Mouse (Mus musculus): Measurements from ENCODE around the gene Tmem186. TPM values are rescaled to one million over a fixed set of nuclear protein-coding genes. Genes with fewer than 3 reads are reported as not detected.
A peak's percentile ranks its signal among the peaks of the same experiment; 100 is the strongest.

The Tmem186 gene
- polyA plus RNA-seq, 1 experiment from 2014 or later, result 14.8 TPM

GRCm38 (mm10) chr16:8639466-8640191, 2.1 kb upstream of the Tmem186 start:
- Histone ChIP-seq H3K4me2 (ENCODE audit: low read length) (no peak overlapping the region), H3K27ac (ENCODE audit: low read depth, low read length) (no peak overlapping the region), H3K9me3 (replicated peaks; ENCODE audit: control insufficient read depth, low read length) (no peaks in the 10 kb centered on the region), H3K4me1 (ENCODE audit: control insufficient read depth, insufficient read depth, low read length) (peaks cover 11% of the 10 kb centered on the region), H3K4me3 (ENCODE audit: low read depth, low read length) (no peak overlapping the region), H3K9ac (ENCODE audit: low read length) (no peak overlapping the region), H3K36me3 (ENCODE audit: control insufficient read depth, insufficient read depth, low read length) (peaks cover 30% of the 10 kb centered on the region), H3K27me3 (replicated peaks; ENCODE audit: control insufficient read depth, insufficient read depth, low read length) (no peaks in the 10 kb centered on the region)
- no peak for ATAC-seq
- 94% methylated on average over 11 of the region's 11 CpGs for WGBS
- no peak for DNase-seq (ENCODE audit: low spot score)

GRCm38 (mm10) chr16:8638131-8638530, 619 bp upstream of the Tmem186 start:
- peak overlapping the region; percentile 64 for H3K9ac ChIP-seq (ENCODE audit: low read length)
- peaks cover 23% of the 10 kb centered on the region for H3K36me3 ChIP-seq (ENCODE audit: control insufficient read depth, insufficient read depth, low read length)
- 44% methylated on average over 7 of the region's 7 CpGs for WGBS
- ATAC-seq (no peak), DNase-seq (ENCODE audit: low spot score) (no peak)
- H3K27ac ChIP-seq (ENCODE audit: low read depth, low read length), result peak overlapping the region; percentile 62; the same call in 1 of the 2 replicates
- no peaks in the 10 kb centered on the region for H3K27me3 ChIP-seq (replicated peaks; ENCODE audit: control insufficient read depth, insufficient read depth, low read length)
- no peaks in the 10 kb centered on the region for H3K9me3 ChIP-seq (replicated peaks; ENCODE audit: control insufficient read depth, low read length)
- H3K4me3 ChIP-seq (ENCODE audit: low read depth, low read length), result peak overlapping the region; percentile 49
- H3K4me1 ChIP-seq (ENCODE audit: control insufficient read depth, insufficient read depth, low read length), result peaks cover 11% of the 10 kb centered on the region
- peak overlapping the region; percentile 72 for H3K4me2 ChIP-seq (ENCODE audit: low read length)

DNA sequence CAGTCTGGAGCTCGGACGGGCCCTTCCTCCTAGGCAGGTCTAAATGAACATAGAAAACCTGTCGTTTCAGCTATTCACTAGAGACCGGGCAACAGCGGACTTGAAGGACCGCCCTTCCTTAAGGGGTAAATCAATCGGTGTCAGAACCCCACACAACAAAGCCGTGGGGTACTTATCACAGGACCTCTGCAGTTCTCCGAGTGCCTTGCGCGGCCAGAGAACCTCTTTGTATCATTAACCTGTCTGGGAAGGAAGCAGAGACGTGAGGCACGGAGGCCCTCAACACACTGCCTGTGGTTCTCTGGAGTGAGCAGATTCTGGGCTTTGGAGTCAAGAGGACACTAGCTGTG, 670 bp downstream of the Tmem186 start:
- no peaks in the 10 kb centered on the region for H3K27me3 ChIP-seq (replicated peaks; ENCODE audit: control insufficient read depth, insufficient read depth, low read length)
- 0% methylated on average over 13 of the region's 13 CpGs for WGBS
- H3K27ac ChIP-seq (ENCODE audit: low read depth, low read length), result peak overlapping the region; percentile 75
- H3K4me1 ChIP-seq (ENCODE audit: control insufficient read depth, insufficient read depth, low read length), result peaks cover 11% of the 10 kb centered on the region
- peaks cover 25% of the 10 kb centered on the region for H3K36me3 ChIP-seq (ENCODE audit: control insufficient read depth, insufficient read depth, low read length)
- peak overlapping the region; percentile 49 for H3K4me3 ChIP-seq (ENCODE audit: low read depth, low read length)
- DNase-seq (ENCODE audit: low spot score) (no peak), ATAC-seq (no peak; the same call in none of the 2 replicates)
- H3K9ac ChIP-seq (ENCODE audit: low read length), result peak overlapping the region; percentile 64
- H3K4me2 ChIP-seq (ENCODE audit: low read length), result peak overlapping the region; percentile 72
- no peaks in the 10 kb centered on the region for H3K9me3 ChIP-seq (replicated peaks; ENCODE audit: control insufficient read depth, low read length)

GRCm38 (mm10) chr16:8631428-8631827, 6.1 kb downstream of the Tmem186 start:
- Histone ChIP-seq H3K36me3 (ENCODE audit: control insufficient read depth, insufficient read depth, low read length) (peaks cover 30% of the 10 kb centered on the region), H3K4me3 (ENCODE audit: low read depth, low read length) (no peak overlapping the region), H3K4me2 (ENCODE audit: low read length) (no peak overlapping the region), H3K4me1 (ENCODE audit: control insufficient read depth, insufficient read depth, low read length) (peaks cover 6% of the 10 kb centered on the region), H3K9me3 (replicated peaks; ENCODE audit: control insufficient read depth, low read length) (no peaks in the 10 kb centered on the region), H3K9ac (ENCODE audit: low read length) (no peak overlapping the region), H3K27me3 (replicated peaks; ENCODE audit: control insufficient read depth, insufficient read depth, low read length) (no peaks in the 10 kb centered on the region), H3K27ac (ENCODE audit: low read depth, low read length) (no peak overlapping the region)
- WGBS, result 89% methylated on average over 5 of the region's 5 CpGs
- ATAC-seq (no peak), DNase-seq (ENCODE audit: low spot score) (no peak)

DNA sequence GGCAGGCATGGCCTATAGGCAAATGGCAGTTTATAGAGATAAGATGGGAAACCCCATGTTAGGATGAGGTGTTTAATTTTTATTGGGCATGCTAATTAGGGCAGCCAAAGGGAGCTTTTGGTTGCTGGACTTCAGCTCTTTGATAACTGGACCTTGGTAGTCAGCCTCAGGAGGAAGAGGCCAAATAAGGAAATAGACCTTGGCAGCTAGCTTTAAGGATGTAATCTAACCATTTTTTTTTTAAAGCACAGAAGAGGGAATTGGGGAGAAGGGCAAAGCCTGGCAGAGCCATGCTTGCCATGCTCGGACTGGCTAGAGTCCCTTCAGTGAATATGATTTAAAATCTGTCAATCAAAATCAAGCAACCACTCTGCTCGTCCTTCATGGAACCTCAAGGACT, 7.1 kb downstream of the Tmem186 start:
- H3K9ac ChIP-seq (ENCODE audit: low read length), result no peak overlapping the region
- H3K4me1 ChIP-seq (ENCODE audit: control insufficient read depth, insufficient read depth, low read length), result no peaks in the 10 kb centered on the region
- peaks cover 25% of the 10 kb centered on the region for H3K36me3 ChIP-seq (ENCODE audit: control insufficient read depth, insufficient read depth, low read length)
- WGBS, result 80% methylated on average over 2 of the region's 2 CpGs
- no peak overlapping the region for H3K4me2 ChIP-seq (ENCODE audit: low read length)
- H3K9me3 ChIP-seq (replicated peaks; ENCODE audit: control insufficient read depth, low read length), result no peaks in the 10 kb centered on the region
- no peak overlapping the region for H3K4me3 ChIP-seq (ENCODE audit: low read depth, low read length)
- DNase-seq (ENCODE audit: low spot score), result no peak
- ATAC-seq, result no peak
- H3K27me3 ChIP-seq (replicated peaks; ENCODE audit: control insufficient read depth, insufficient read depth, low read length), result no peaks in the 10 kb centered on the region
- no peak overlapping the region for H3K27ac ChIP-seq (ENCODE audit: low read depth, low read length)

DNA sequence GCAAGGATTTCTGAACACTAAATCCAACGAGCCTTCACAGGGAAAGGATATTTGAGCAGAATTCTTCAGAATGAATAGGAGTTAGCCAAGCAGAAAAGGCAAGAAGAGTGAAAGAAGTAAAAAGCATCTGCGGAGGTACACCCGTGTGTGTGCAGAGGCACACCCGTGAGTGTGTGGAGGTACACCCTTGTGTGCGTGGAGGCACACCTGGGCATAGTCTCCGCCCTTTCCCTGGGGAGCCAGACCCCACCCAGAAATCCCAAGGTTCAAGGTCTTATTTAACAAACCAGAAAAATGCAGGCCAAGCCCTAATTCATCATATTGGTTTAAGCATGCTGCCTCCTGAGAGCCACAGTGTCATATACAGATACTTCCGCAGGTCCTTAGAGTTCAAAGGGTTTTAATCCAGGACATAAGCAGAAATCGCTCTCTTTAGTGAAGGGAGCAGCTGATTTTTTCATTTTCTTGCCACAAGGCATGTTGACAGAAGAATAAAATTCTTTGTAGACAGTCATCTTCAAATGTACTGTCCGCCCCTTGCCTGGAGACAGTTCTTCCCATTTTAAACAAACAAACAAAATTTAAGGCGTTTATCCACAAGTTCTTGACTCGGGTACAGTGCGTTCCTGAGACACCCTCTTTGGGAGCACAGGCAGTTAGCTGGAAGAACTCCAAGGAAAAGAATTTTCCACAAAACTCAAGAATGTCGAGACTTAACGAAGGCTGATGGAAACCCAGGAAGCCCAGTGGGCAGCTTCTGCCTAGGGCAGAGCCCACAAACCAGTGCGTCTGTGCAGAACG, 17.0 kb downstream of the Tmem186 start:
- Histone ChIP-seq H3K4me3 (ENCODE audit: low read depth, low read length) (no peak overlapping the region), H3K4me2 (ENCODE audit: low read length) (no peak overlapping the region), H3K27me3 (replicated peaks; ENCODE audit: control insufficient read depth, insufficient read depth, low read length) (no peaks in the 10 kb centered on the region), H3K9ac (ENCODE audit: low read length) (no peak overlapping the region), H3K4me1 (ENCODE audit: control insufficient read depth, insufficient read depth, low read length) (no peaks in the 10 kb centered on the region), H3K27ac (ENCODE audit: low read depth, low read length) (no peak overlapping the region), H3K9me3 (replicated peaks; ENCODE audit: control insufficient read depth, low read length) (no peaks in the 10 kb centered on the region), H3K36me3 (ENCODE audit: control insufficient read depth, insufficient read depth, low read length) (0 out of 2 replicates have a peak, but pooled peaks cover 3% of the 10 kb centered on the region)
- WGBS, result 82% methylated on average over 16 of the region's 16 CpGs
- ATAC-seq, result no peak
- no peak for DNase-seq (ENCODE audit: low spot score)

- Histone ChIP-seq H3K9me3 (replicated peaks; ENCODE audit: control insufficient read depth, low read length) (no peaks in the 10 kb centered on the region), H3K4me3 (ENCODE audit: low read depth, low read length) (no peak overlapping the region), H3K27ac (ENCODE audit: low read depth, low read length) (no peak overlapping the region), H3K4me2 (ENCODE audit: low read length) (no peak overlapping the region), H3K4me1 (ENCODE audit: control insufficient read depth, insufficient read depth, low read length) (no peaks in the 10 kb centered on the region), H3K9ac (ENCODE audit: low read length) (no peak overlapping the region), H3K36me3 (ENCODE audit: control insufficient read depth, insufficient read depth, low read length) (0 out of 2 replicates have a peak, but pooled peaks cover 3% of the 10 kb centered on the region), H3K27me3 (replicated peaks; ENCODE audit: control insufficient read depth, insufficient read depth, low read length) (no peaks in the 10 kb centered on the region)
- DNase-seq (ENCODE audit: low spot score), result no peak
- 66% methylated on average over 10 of the region's 10 CpGs for WGBS
- ATAC-seq, result no peak
Measured at GRCm38 (mm10) chr16:8619659-8620314, 17.7 kb downstream of the Tmem186 start.

DNA sequence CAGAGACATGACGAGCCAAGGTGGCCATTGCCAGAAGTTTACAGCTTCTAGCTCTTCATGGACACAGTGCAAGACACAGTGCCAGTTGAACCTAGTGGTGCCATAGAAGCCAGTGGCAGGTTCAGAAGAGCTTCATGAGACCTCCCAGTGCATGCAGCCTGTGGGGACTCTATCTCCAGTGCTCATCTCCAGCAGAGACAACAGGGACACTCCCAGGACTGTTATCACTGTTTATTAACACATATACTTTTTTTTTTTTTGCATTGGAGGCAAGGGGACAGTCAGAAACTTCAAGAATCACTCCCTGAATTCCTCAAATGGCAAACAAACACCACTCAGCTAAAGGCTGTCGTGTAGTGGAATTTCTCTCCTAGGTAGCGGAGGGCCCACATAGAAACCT, 24.1 kb downstream of the Tmem186 start:
- 87% methylated on average over 3 of the region's 3 CpGs for WGBS
- H3K4me2 ChIP-seq (ENCODE audit: low read length), result no peak overlapping the region
- no peak overlapping the region for H3K4me3 ChIP-seq (ENCODE audit: low read depth, low read length)
- H3K9me3 ChIP-seq (replicated peaks; ENCODE audit: control insufficient read depth, low read length), result no peaks in the 10 kb centered on the region
- no peak for ATAC-seq
- no peaks in the 10 kb centered on the region for H3K4me1 ChIP-seq (ENCODE audit: control insufficient read depth, insufficient read depth, low read length)
- no peaks in the 10 kb centered on the region for H3K27me3 ChIP-seq (replicated peaks; ENCODE audit: control insufficient read depth, insufficient read depth, low read length)
- peaks cover 13% of the 10 kb centered on the region; the same call in 1 of the 2 replicates for H3K36me3 ChIP-seq (ENCODE audit: control insufficient read depth, insufficient read depth, low read length)
- no peak for DNase-seq (ENCODE audit: low spot score)
- no peak overlapping the region for H3K27ac ChIP-seq (ENCODE audit: low read depth, low read length)
- no peak overlapping the region for H3K9ac ChIP-seq (ENCODE audit: low read length)

Measured in forebrain, embryonic 14.5 days (tissue).